Mouse (Mus musculus) cortical plate, adult 2 months (tissue): ENCODE data around the gene Tac4.

Experiments
- CTCF ChIP-seq: fragments of 200-500 bp; IDR thresholded peaks from 2 replicates; pipeline ENCODE4 v1.5.1; 2011; ENCODE audit warnings: mild to moderate bottlenecking, control low read depth, low read length; ENCODE audit not compliant: insufficient read depth; ENCODE audit errors: extremely low read depth
- POLR2A ChIP-seq: fragments of 200-500 bp; IDR thresholded peaks from 2 replicates; pipeline ENCODE4 v1.6.1; 2011; ENCODE audit warnings: mild to moderate bottlenecking, low read length, control low read depth; ENCODE audit not compliant: insufficient read depth; ENCODE audit errors: extremely low read depth

GRCm38 (mm10) chr11:95299886-95300285 lies 38.6 kb downstream of the Tac4 start:
- no peak for TF ChIP-seq CTCF
- no peak for TF ChIP-seq POLR2A
